40 mouse cellular contexts compared by ENCODE assay signal in the genomic region with DNA sequence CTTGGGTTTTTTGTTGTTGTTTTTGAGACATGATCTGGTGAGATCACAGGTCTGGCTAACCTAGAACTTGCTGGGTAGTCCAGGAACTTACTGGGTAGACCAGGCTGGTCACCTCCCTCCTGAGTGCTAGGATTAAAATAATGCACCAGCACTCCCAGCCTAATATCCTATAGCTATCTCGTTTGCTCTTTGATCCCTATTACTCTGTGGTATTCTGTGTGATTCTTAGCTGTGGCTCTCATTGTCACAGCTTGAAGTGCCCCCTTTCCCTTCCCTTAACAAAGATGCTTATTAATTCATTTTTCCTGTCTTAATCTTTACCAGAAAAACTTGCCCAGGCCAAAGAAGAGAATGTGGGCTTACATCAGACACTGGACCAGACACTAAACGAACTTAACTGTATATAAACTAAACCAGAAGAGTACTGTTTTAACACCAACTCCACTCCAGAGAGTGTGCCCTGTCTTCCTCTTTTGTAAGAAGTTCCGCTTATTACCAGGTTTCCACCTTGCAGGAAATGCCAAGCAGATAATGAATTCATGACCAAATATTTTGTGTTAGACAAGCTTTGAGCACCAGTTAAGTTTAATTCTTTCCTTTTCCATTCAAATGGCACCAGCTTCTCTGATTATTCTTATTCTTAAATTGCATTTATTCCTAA. TPM values are rescaled to one million over a fixed set of nuclear protein-coding genes. Genes with fewer than 3 reads are reported as not detected.
DNase-seq lines count a peak whose midpoint lies in the region; ATAC-seq and TF ChIP-seq lines count a peak whose summit lies in the region.
"Had no signal": no experiment of that assay in that cellular context is flagged by ENCODE, and none has a peak within 500 bp of the region (broad histone marks: within the 10 kb centered on the region; RNA-seq: fewer than 3 reads in every experiment).

No protein-coding gene starts in this region.

- H3K27ac ChIP-seq in liver, embryonic 15.5 days (replicated peaks) = 0 out of 2 replicates have a peak overlapping the region, but pooled peaks have one; percentile 38
- peak overlapping the region; percentile 45; the same call in 1 of the 2 replicates for H3K27ac ChIP-seq in bone marrow, adult 2 months (ENCODE audit: control insufficient read depth, insufficient read depth, low read depth, low read length, poor library complexity)
- H3K27ac ChIP-seq: heart, embryonic 13.5 days; hindbrain, embryonic 12.5 days; hindbrain, postnatal 0 days; layer of hippocampus, adult 2 months; limb, embryonic 13.5 days; liver, embryonic 13.5 days; midbrain, embryonic 12.5 days; stomach, embryonic 15.5 days had no signal

- no peak for TF ChIP-seq POLR2A in bone marrow, adult 2 months (IDR thresholded peaks at IDR 0.05; ENCODE audit: borderline replicate concordance, control insufficient read depth, low read depth, low read length)

- H3K9ac ChIP-seq in liver, embryonic 15.5 days = no peak overlapping the region
- H3K9ac ChIP-seq: heart, embryonic 13.5 days; hindbrain, embryonic 12.5 days; limb, embryonic 13.5 days; liver, embryonic 13.5 days; lung, embryonic 14.5 days; midbrain, embryonic 12.5 days; stomach, embryonic 15.5 days had no signal

- no peaks in the 10 kb centered on the region for H3K27me3 ChIP-seq in liver, embryonic 15.5 days
- H3K27me3 ChIP-seq: heart, embryonic 13.5 days; hindbrain, embryonic 12.5 days; limb, embryonic 13.5 days; liver, embryonic 13.5 days; midbrain, embryonic 12.5 days; stomach, embryonic 15.5 days had no signal

- ATAC-seq in liver, embryonic 15.5 days (ENCODE audit: insufficient read depth) = no peak
- peak; percentile 93 for ATAC-seq in granulocyte monocyte progenitor cell, adult 5-6 weeks (replicated peaks; ENCODE audit: poor library complexity, severe bottlenecking)
- ATAC-seq in neutrophil, adult 5-6 weeks (ENCODE audit: extremely low read depth, insufficient number of reproducible peaks, low FRiP score, poor library complexity, severe bottlenecking) = 0 out of 2 replicates have a peak, but pooled peaks have one; percentile 28
- ATAC-seq: activated CD4-positive, CD25-positive, alpha-beta regulatory T cell, adult 4 months; forebrain, embryonic 16.5 days; hindbrain, postnatal 0 days; intestine, postnatal 0 days had no signal

- H3K9me3 ChIP-seq in liver, embryonic 15.5 days (replicated peaks) = no peaks in the 10 kb centered on the region
- H3K9me3 ChIP-seq: heart, embryonic 13.5 days; hindbrain, embryonic 12.5 days; limb, embryonic 13.5 days; liver, embryonic 13.5 days; midbrain, embryonic 12.5 days; stomach, embryonic 15.5 days had no signal

- H3K4me3 ChIP-seq in liver, embryonic 15.5 days (replicated peaks) = no peak overlapping the region
- H3K4me3 ChIP-seq in bone marrow, adult 2 months (replicated peaks; ENCODE audit: control insufficient read depth, low read depth, low read length) = no peak overlapping the region
- H3K4me3 ChIP-seq: heart, embryonic 13.5 days; hindbrain, embryonic 12.5 days; layer of hippocampus, adult 2 months; limb, embryonic 13.5 days; liver, embryonic 13.5 days; midbrain, embryonic 12.5 days; stomach, embryonic 15.5 days had no signal

- peaks cover 65% of the 10 kb centered on the region for H3K36me3 ChIP-seq in liver, embryonic 15.5 days (replicated peaks)

- no peak overlapping the region for H3K4me2 ChIP-seq in liver, embryonic 15.5 days
- H3K4me2 ChIP-seq: heart, embryonic 13.5 days; hindbrain, embryonic 12.5 days; limb, embryonic 13.5 days; liver, embryonic 13.5 days; lung, embryonic 14.5 days; midbrain, embryonic 12.5 days; stomach, embryonic 15.5 days had no signal

- no peak for TF ChIP-seq CTCF in bone marrow, adult 2 months (IDR thresholded peaks at IDR 0.05; ENCODE audit: control insufficient read depth, insufficient read depth, low read length)

- H3K4me1 ChIP-seq in liver, embryonic 15.5 days (replicated peaks) = peaks cover 19% of the 10 kb centered on the region
- peaks cover 2% of the 10 kb centered on the region; the same call in 1 of the 2 replicates for H3K4me1 ChIP-seq in bone marrow, adult 2 months (ENCODE audit: control insufficient read depth, insufficient read depth, low read length)
- H3K4me1 ChIP-seq: hindbrain, embryonic 12.5 days; limb, embryonic 13.5 days; midbrain, embryonic 12.5 days had no signal

- 37% methylated on average over 3 of the region's 3 CpGs for WGBS in liver, embryonic 15.5 days (ENCODE audit: insufficient replicate concordance)
- 14% methylated on average over 3 of the region's 3 CpGs for WGBS in bone marrow, adult 2 months

- DNase-seq in liver (no peak), MN1 (ENCODE audit: low spot score) (no peak)
- no peak for DNase-seq in thymus, postnatal 25 days
- DNase-seq in cerebellum, adult 8-10 months = no peak
- DNase-seq: adrenal gland, adult 2 months; cerebellum, adult 18-20 months; cerebellum, postnatal 14 days; kidney, adult 9 months; kidney, postnatal 10 days; liver, embryonic 13.5 days; lung, embryonic 14.5 days; lung, postnatal 14 days; retina, postnatal 1 day; right cerebral cortex, postnatal 14 days had no signal

RNA-seq across cellular contexts. Expression of a gene that starts 9.5 kb away (rescaled TPM):
- 66.4 and 69.7 TPM in 2 replicates for polyA plus RNA-seq in liver, embryonic 15.5 days (2015; fragmentation: Nextera tagmentation; extraction: Ambion mirVana)
- polyA plus RNA-seq in bone marrow, adult 2 months (2011; ENCODE audit: insufficient read depth, insufficient read length, low replicate concordance, missing spikeins) = 36.5 and 38.5 TPM in 2 replicates
- 38.9 and 39.9 TPM in 2 replicates for total RNA-seq in granulocyte monocyte progenitor cell, adult 5-6 weeks (2014; fragmentation: Nextera tagmentation)
- total RNA-seq in granulocyte monocyte progenitor cell, adult 5-6 weeks (2017) = 320 and 344 TPM in 2 replicates
- total RNA-seq in neutrophil, adult 5-6 weeks (2017) = 510 and 563 TPM in 2 replicates

RNA-seq across cellular contexts. Expression of a gene that starts 16.8 kb away (rescaled TPM):
- polyA plus RNA-seq in liver, embryonic 15.5 days (2015; fragmentation: Nextera tagmentation; extraction: Ambion mirVana) = 80.7 and 82.6 TPM in 2 replicates
- polyA plus RNA-seq in bone marrow, adult 2 months (2011; ENCODE audit: insufficient read depth, insufficient read length, low replicate concordance, missing spikeins) = 80.7 and 138 TPM in 2 replicates
- total RNA-seq in granulocyte monocyte progenitor cell, adult 5-6 weeks (2014; fragmentation: Nextera tagmentation) = 35.0 and 39.9 TPM in 2 replicates
- total RNA-seq in granulocyte monocyte progenitor cell, adult 5-6 weeks (2017) = 54.2 and 60.5 TPM in 2 replicates
- 600 and 603 TPM in 2 replicates for total RNA-seq in neutrophil, adult 5-6 weeks (2017)

RNA-seq across cellular contexts. Expression of a gene that starts 37.9 kb away (rescaled TPM):
- polyA plus RNA-seq in liver, embryonic 15.5 days (2015; fragmentation: Nextera tagmentation; extraction: Ambion mirVana) = 0.26 and 0.33 TPM in 2 replicates
- 6.4 and 7.7 TPM in 2 replicates for polyA plus RNA-seq in bone marrow, adult 2 months (2011; ENCODE audit: insufficient read depth, insufficient read length, low replicate concordance, missing spikeins)
- 6.2 and 14.0 TPM in 2 replicates for total RNA-seq in granulocyte monocyte progenitor cell, adult 5-6 weeks (2014; fragmentation: Nextera tagmentation)
- total RNA-seq in granulocyte monocyte progenitor cell, adult 5-6 weeks (2017) = 2.6 and 3.1 TPM in 2 replicates
- 38.6 and 47.4 TPM in 2 replicates for total RNA-seq in neutrophil, adult 5-6 weeks (2017)
- total RNA-seq: adrenal gland, adult 2 months; adrenal gland, postnatal 4 days; gastrocnemius, adult 8-10 months; gastrocnemius, postnatal 4 days; heart, adult 8-10 months; heart, postnatal 25 days; hindbrain, postnatal 0 days; layer of hippocampus, postnatal 25 days; left cerebral cortex, adult 8-10 months; left cerebral cortex, postnatal 36 days had no signal
- polyA plus RNA-seq: adrenal gland, adult 2 months; embryonic facial prominence, embryonic 11.5 days; forebrain, embryonic 16.5 days; hindbrain, embryonic 12.5 days; hindbrain, postnatal 0 days; limb, embryonic 13.5 days; midbrain, embryonic 12.5 days; neural tube, embryonic 14.5 days had no signal

RNA-seq across cellular contexts. Expression of a gene that starts 44.7 kb away (rescaled TPM):
- polyA plus RNA-seq in liver, embryonic 15.5 days (2015; fragmentation: Nextera tagmentation; extraction: Ambion mirVana) = 0.03 and 0.05 TPM in 2 replicates
- 0.18 and 0.30 TPM in 2 replicates for polyA plus RNA-seq in bone marrow, adult 2 months (2011; ENCODE audit: insufficient read depth, insufficient read length, low replicate concordance, missing spikeins)
- total RNA-seq in granulocyte monocyte progenitor cell, adult 5-6 weeks (2014; fragmentation: Nextera tagmentation) = not detected in 2 replicates
- total RNA-seq in granulocyte monocyte progenitor cell, adult 5-6 weeks (2017) = not detected in 2 replicates
- total RNA-seq in neutrophil, adult 5-6 weeks (2017) = 0.12 TPM in 2 replicates
- total RNA-seq: adrenal gland, adult 2 months; adrenal gland, postnatal 4 days; gastrocnemius, adult 8-10 months; gastrocnemius, postnatal 4 days; heart, adult 8-10 months; heart, postnatal 25 days; hindbrain, postnatal 0 days; layer of hippocampus, adult 2 months; layer of hippocampus, postnatal 25 days; left cerebral cortex, postnatal 36 days had no signal
- polyA plus RNA-seq: adrenal gland, adult 2 months; forebrain, embryonic 16.5 days; hindbrain, embryonic 12.5 days; hindbrain, postnatal 0 days; intestine, postnatal 0 days; limb, embryonic 13.5 days; liver, embryonic 13.5 days; midbrain, embryonic 12.5 days; small intestine, adult 2 months; stomach, embryonic 15.5 days; urinary bladder, adult 2 months had no signal
